Mouse (Mus musculus): Measurements from ENCODE around the gene Grb2. TPM values are rescaled to one million over a fixed set of nuclear protein-coding genes. Genes with fewer than 3 reads are reported as not detected.

Gene Grb2
- polyA plus RNA-seq, 1 experiment from 2014 or later = 193 TPM

- Histone ChIP-seq H3K4me3 (ENCODE audit: low read length) (no peak overlapping the region), H3K9ac (ENCODE audit: low read depth, low read length) (no peak overlapping the region), H3K27ac (ENCODE audit: low read depth, low read length) (no peak overlapping the region), H3K9me3 (ENCODE audit: control insufficient read depth, low read length) (no peaks in the 10 kb centered on the region), H3K4me1 (ENCODE audit: control insufficient read depth, insufficient read depth, low read depth, low read length) (no peaks in the 10 kb centered on the region), H3K27me3 (replicated peaks; ENCODE audit: control insufficient read depth, insufficient read depth, low read length) (no peaks in the 10 kb centered on the region), H3K36me3 (ENCODE audit: control insufficient read depth, insufficient read depth, low read length) (peaks cover 27% of the 10 kb centered on the region), H3K4me2 (ENCODE audit: low read length) (no peak overlapping the region)
- ATAC-seq = no peak
- WGBS = 95% methylated on average over 7 of the region's 7 CpGs
Measured at GRCm38 (mm10) chr11:115619949-115620348, 88.4 kb downstream of the Grb2 start.

- Histone ChIP-seq H3K27ac (ENCODE audit: low read depth, low read length) (no peak overlapping the region), H3K36me3 (ENCODE audit: control insufficient read depth, insufficient read depth, low read length) (peaks cover 27% of the 10 kb centered on the region), H3K9me3 (ENCODE audit: control insufficient read depth, low read length) (no peaks in the 10 kb centered on the region), H3K4me1 (ENCODE audit: control insufficient read depth, insufficient read depth, low read depth, low read length) (no peaks in the 10 kb centered on the region), H3K9ac (ENCODE audit: low read depth, low read length) (no peak overlapping the region), H3K27me3 (replicated peaks; ENCODE audit: control insufficient read depth, insufficient read depth, low read length) (peaks cover 3% of the 10 kb centered on the region; the same call in 1 of the 2 replicates), H3K4me3 (ENCODE audit: low read length) (no peak overlapping the region), H3K4me2 (ENCODE audit: low read length) (no peak overlapping the region)
- WGBS = 90% methylated on average over 16 of the region's 16 CpGs
- ATAC-seq = no peak
Measured at GRCm38 (mm10) chr11:115618732-115619516, 89.5 kb downstream of the Grb2 start.

DNA sequence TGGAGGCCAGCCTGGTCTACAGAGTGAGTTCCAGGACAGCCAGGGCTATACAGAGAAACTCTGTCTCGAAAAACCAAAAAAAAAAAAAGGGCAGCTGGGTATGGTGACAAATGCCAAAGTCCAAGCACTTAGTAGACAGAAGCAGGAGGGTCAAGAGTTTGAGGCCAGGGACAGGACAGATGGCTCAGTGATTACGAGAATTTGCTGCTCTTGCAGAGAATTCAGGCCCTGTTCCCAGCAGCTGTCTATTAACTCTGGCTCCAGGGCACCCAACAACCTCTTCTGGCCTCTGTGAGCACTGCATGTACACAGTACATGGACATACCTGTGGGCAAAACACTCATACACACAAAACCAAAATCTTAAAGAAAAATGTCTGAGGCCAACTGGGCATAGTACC lies 90.4 kb downstream of the Grb2 start:
- no peak overlapping the region for H3K4me2 ChIP-seq (ENCODE audit: low read length)
- ATAC-seq = no peak
- WGBS = 96% methylated on average over 2 of the region's 2 CpGs
- H3K27me3 ChIP-seq (replicated peaks; ENCODE audit: control insufficient read depth, insufficient read depth, low read length) = peaks cover 3% of the 10 kb centered on the region; the same call in 1 of the 2 replicates
- H3K4me1 ChIP-seq (ENCODE audit: control insufficient read depth, insufficient read depth, low read depth, low read length) = peaks cover 6% of the 10 kb centered on the region
- no peak overlapping the region for H3K9ac ChIP-seq (ENCODE audit: low read depth, low read length)
- H3K9me3 ChIP-seq (ENCODE audit: control insufficient read depth, low read length) = no peaks in the 10 kb centered on the region
- H3K27ac ChIP-seq (ENCODE audit: low read depth, low read length) = no peak overlapping the region
- no peak overlapping the region for H3K4me3 ChIP-seq (ENCODE audit: low read length)
- peaks cover 25% of the 10 kb centered on the region for H3K36me3 ChIP-seq (ENCODE audit: control insufficient read depth, insufficient read depth, low read length)

DNA sequence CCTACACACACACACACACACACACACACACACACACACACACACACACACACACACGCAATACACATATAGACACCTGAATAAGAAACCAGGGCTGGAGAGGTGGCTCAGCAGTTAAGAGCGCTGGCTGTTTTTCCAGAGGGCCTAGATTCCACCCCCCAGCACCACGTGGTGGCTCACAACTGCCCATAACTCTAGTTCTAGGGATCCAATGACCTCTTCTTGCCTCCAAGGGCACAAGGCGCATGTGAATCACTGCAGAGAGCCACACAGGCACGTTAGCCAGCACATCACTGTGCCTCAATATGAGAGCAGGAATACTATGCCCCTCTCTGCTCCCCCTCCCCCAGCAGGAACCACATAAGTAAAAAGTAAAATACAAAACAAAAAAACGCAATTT lies 91.5 kb downstream of the Grb2 start:
- Histone ChIP-seq H3K9me3 (ENCODE audit: control insufficient read depth, low read length) (no peaks in the 10 kb centered on the region), H3K9ac (ENCODE audit: low read depth, low read length) (no peak overlapping the region), H3K4me2 (ENCODE audit: low read length) (no peak overlapping the region), H3K4me3 (ENCODE audit: low read length) (no peak overlapping the region), H3K27me3 (replicated peaks; ENCODE audit: control insufficient read depth, insufficient read depth, low read length) (peaks cover 3% of the 10 kb centered on the region; the same call in 1 of the 2 replicates), H3K27ac (ENCODE audit: low read depth, low read length) (no peak overlapping the region), H3K36me3 (ENCODE audit: control insufficient read depth, insufficient read depth, low read length) (peaks cover 14% of the 10 kb centered on the region), H3K4me1 (ENCODE audit: control insufficient read depth, insufficient read depth, low read depth, low read length) (peaks cover 10% of the 10 kb centered on the region)
- ATAC-seq = no peak
- WGBS = 78% methylated on average over 6 of the region's 6 CpGs

DNA sequence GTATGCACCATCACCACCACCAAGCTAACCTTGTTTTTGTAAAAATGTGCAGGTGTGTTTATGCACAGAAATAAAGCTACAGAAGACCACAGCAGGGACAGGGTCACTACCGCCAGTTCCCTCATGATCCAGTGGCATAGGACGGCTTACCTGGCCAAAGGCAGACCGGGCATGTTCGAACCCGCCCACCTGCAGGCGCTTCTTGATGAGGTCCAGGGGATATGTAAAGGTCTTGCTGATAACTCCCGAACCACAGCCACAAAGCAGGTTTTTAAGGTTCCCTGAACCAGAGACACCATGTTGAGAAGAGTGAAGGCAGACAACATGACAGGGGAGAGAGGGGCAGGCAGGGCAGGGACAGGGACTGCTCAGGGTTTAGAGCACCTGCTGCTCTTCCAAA lies 92.0 kb downstream of the Grb2 start:
- no peak overlapping the region for H3K4me2 ChIP-seq (ENCODE audit: low read length)
- H3K9ac ChIP-seq (ENCODE audit: low read depth, low read length) = no peak overlapping the region
- 93% methylated on average over 7 of the region's 7 CpGs for WGBS
- H3K4me3 ChIP-seq (ENCODE audit: low read length) = no peak overlapping the region
- no peaks in the 10 kb centered on the region for H3K9me3 ChIP-seq (ENCODE audit: control insufficient read depth, low read length)
- no peak overlapping the region for H3K27ac ChIP-seq (ENCODE audit: low read depth, low read length)
- H3K4me1 ChIP-seq (ENCODE audit: control insufficient read depth, insufficient read depth, low read depth, low read length) = peaks cover 14% of the 10 kb centered on the region
- no peak for ATAC-seq
- H3K27me3 ChIP-seq (replicated peaks; ENCODE audit: control insufficient read depth, insufficient read depth, low read length) = peaks cover 3% of the 10 kb centered on the region; the same call in 1 of the 2 replicates
- H3K36me3 ChIP-seq (ENCODE audit: control insufficient read depth, insufficient read depth, low read length) = peaks cover 14% of the 10 kb centered on the region

GRCm38 (mm10) chr11:115615875-115616274 lies 92.5 kb downstream of the Grb2 start:
- Histone ChIP-seq H3K4me1 (ENCODE audit: control insufficient read depth, insufficient read depth, low read depth, low read length) (peaks cover 14% of the 10 kb centered on the region), H3K36me3 (ENCODE audit: control insufficient read depth, insufficient read depth, low read length) (peaks cover 13% of the 10 kb centered on the region)
- 94% methylated on average over 6 of the region's 6 CpGs for WGBS

GRCm38 (mm10) chr11:115615108-115615825 lies 93.1 kb downstream of the Grb2 start:
- no peak overlapping the region for H3K9ac ChIP-seq (ENCODE audit: low read depth, low read length)
- H3K27me3 ChIP-seq (replicated peaks; ENCODE audit: control insufficient read depth, insufficient read depth, low read length) = peaks cover 3% of the 10 kb centered on the region; the same call in 1 of the 2 replicates
- H3K4me1 ChIP-seq (ENCODE audit: control insufficient read depth, insufficient read depth, low read depth, low read length) = peaks cover 14% of the 10 kb centered on the region
- no peaks in the 10 kb centered on the region for H3K9me3 ChIP-seq (ENCODE audit: control insufficient read depth, low read length)
- H3K4me2 ChIP-seq (ENCODE audit: low read length) = no peak overlapping the region
- H3K4me3 ChIP-seq (ENCODE audit: low read length) = no peak overlapping the region
- 83% methylated on average over 15 of the region's 15 CpGs for WGBS
- peaks cover 10% of the 10 kb centered on the region for H3K36me3 ChIP-seq (ENCODE audit: control insufficient read depth, insufficient read depth, low read length)
- no peak for ATAC-seq
- no peak overlapping the region for H3K27ac ChIP-seq (ENCODE audit: low read depth, low read length)

More at GRCm38 (mm10) chr11:115615875-115616274, 92.5 kb downstream of the Grb2 start:
- no peaks in the 10 kb centered on the region for H3K9me3 ChIP-seq (ENCODE audit: control insufficient read depth, low read length)
- no peak overlapping the region for H3K4me3 ChIP-seq (ENCODE audit: low read length)
- no peak overlapping the region for H3K4me2 ChIP-seq (ENCODE audit: low read length)
- peaks cover 3% of the 10 kb centered on the region; the same call in 1 of the 2 replicates for H3K27me3 ChIP-seq (replicated peaks; ENCODE audit: control insufficient read depth, insufficient read depth, low read length)
- no peak for ATAC-seq
- no peak overlapping the region for H3K9ac ChIP-seq (ENCODE audit: low read depth, low read length)
- no peak overlapping the region for H3K27ac ChIP-seq (ENCODE audit: low read depth, low read length)

GRCm38 (mm10) chr11:115614346-115615107 lies 93.9 kb downstream of the Grb2 start:
- peaks cover 10% of the 10 kb centered on the region for H3K36me3 ChIP-seq (ENCODE audit: control insufficient read depth, insufficient read depth, low read length)
- H3K9ac ChIP-seq (ENCODE audit: low read depth, low read length) = no peak overlapping the region
- no peak overlapping the region for H3K4me3 ChIP-seq (ENCODE audit: low read length)
- H3K4me1 ChIP-seq (ENCODE audit: control insufficient read depth, insufficient read depth, low read depth, low read length) = peaks cover 14% of the 10 kb centered on the region
- ATAC-seq = no peak
- WGBS = 87% methylated on average over 10 of the region's 10 CpGs
- no peak overlapping the region for H3K27ac ChIP-seq (ENCODE audit: low read depth, low read length)
- no peaks in the 10 kb centered on the region for H3K9me3 ChIP-seq (ENCODE audit: control insufficient read depth, low read length)
- H3K27me3 ChIP-seq (replicated peaks; ENCODE audit: control insufficient read depth, insufficient read depth, low read length) = peaks cover 3% of the 10 kb centered on the region; the same call in 1 of the 2 replicates
- no peak overlapping the region for H3K4me2 ChIP-seq (ENCODE audit: low read length)
